Mouse (Mus musculus) lung, adult 2 months (tissue): ENCODE results near the gene Atg9b.

Experiments
- CTCF ChIP-seq: fragments of 200-500 bp; IDR thresholded peaks from 2 replicates; pipeline ENCODE4 v1.5.1; 2011; ENCODE audit warnings: mild to moderate bottlenecking, low read length, control low read depth; ENCODE audit not compliant: insufficient read depth
- POLR2A ChIP-seq: fragments of 200-500 bp; IDR thresholded peaks from 2 replicates; pipeline ENCODE4 v1.6.1; 2011; ENCODE audit warnings: low read depth, mild to moderate bottlenecking, control low read depth, low read length, borderline replicate concordance; ENCODE audit errors: extremely low read depth

GRCm38 (mm10) chr5:24374666-24375328, 17.1 kb downstream of the Atg9b start:
- TF ChIP-seq CTCF (no peak), POLR2A (no peak)
